Mouse (Mus musculus) limb, embryonic 14.5 days (tissue): ENCODE measurements around the gene Rapgef6. TPM values are rescaled to one million over a fixed set of nuclear protein-coding genes. Genes with fewer than 3 reads are reported as not detected.
"Not testable (repeated sequence)": the region's sequence is repeated elsewhere in the genome, so short reads cannot be mapped to it uniquely, and the experiment has no call there.

Source experiments
- ATAC-seq: fragments of 200-750 bp; cut with Nextera tagmentation; 2 replicates; pipeline ENCODE4 v1.8.0; 2017; ENCODE audit warnings: low read depth, moderate number of reproducible peaks, moderate TSS enrichment; ENCODE audit not compliant: low FRiP score
- DNase-seq: peaks from one replicate; pipeline ENCODE4 v3.0.0-alpha.2; 2015; ENCODE audit warnings: low spot score
- H3K27ac ChIP-seq: fragments of 300-500 bp; sonication (generic); replicated peaks from 2 replicates; pipeline ENCODE4 v1.5.1; 2014; ENCODE audit warnings: low read depth, mild to moderate bottlenecking, low read length, moderate library complexity, mixed read lengths
- H3K27me3 ChIP-seq: fragments of 300-500 bp; sonication (generic); 2 replicates; pipeline ENCODE4 v1.6.1; 2014; ENCODE audit warnings: low read length, mixed read lengths; ENCODE audit not compliant: control insufficient read depth, insufficient read depth
- H3K36me3 ChIP-seq: fragments of 300-500 bp; sonication (generic); 2 replicates; pipeline ENCODE4 v1.6.1; 2014; ENCODE audit warnings: mild to moderate bottlenecking, low read length, moderate library complexity, mixed read lengths; ENCODE audit not compliant: control insufficient read depth, insufficient read depth
- H3K4me1 ChIP-seq: fragments of 300-500 bp; sonication (generic); 2 replicates; pipeline ENCODE4 v1.6.1; 2014; ENCODE audit warnings: antibody characterized with exemption, low read length, mixed read lengths; ENCODE audit not compliant: control insufficient read depth, insufficient read depth
- H3K4me2 ChIP-seq: fragments of 300-500 bp; sonication (generic); replicated peaks from 2 replicates; pipeline ENCODE4 v1.6.1; 2014; ENCODE audit warnings: low read depth, mild to moderate bottlenecking, low read length, moderate library complexity; ENCODE audit not compliant: severe bottlenecking
- H3K4me3 ChIP-seq: fragments of 300-500 bp; sonication (generic); replicated peaks from 2 replicates; pipeline ENCODE4 v1.5.1; 2014; ENCODE audit warnings: low read length
- H3K9ac ChIP-seq: fragments of 300-500 bp; sonication (generic); 2 replicates; pipeline ENCODE4 v1.6.1; 2014; ENCODE audit warnings: mild to moderate bottlenecking, low read depth, low read length, moderate library complexity; ENCODE audit not compliant: severe bottlenecking
- H3K9me3 ChIP-seq: fragments of 300-500 bp; sonication (generic); 2 replicates; pipeline ENCODE4 v1.6.1; 2016; ENCODE audit warnings: low read length; ENCODE audit not compliant: control insufficient read depth
- POLR2A ChIP-seq: fragments of 200-500 bp; IDR thresholded peaks from 2 replicates; pipeline ENCODE4 v1.8.0; 2012; ENCODE audit warnings: inconsistent platforms, mild to moderate bottlenecking, moderate library complexity, borderline replicate concordance; ENCODE audit not compliant: insufficient read depth, insufficient read length; ENCODE audit errors: extremely low read depth
- WGBS: fragments of 180-500 bp; shearing (Covaris S2); extraction: QIAGEN DNeasy Blood & Tissue Kit; methylation state at CpG from one replicate; pipeline ENCODE4 v1.1.7; 2014; 5-methylcytosine and 5-hydroxymethylcytosine counted together
- polyA plus RNA-seq, 2 experiments: library from polyadenylated mRNA; depleted of rRNA in 1 of 2; stranded (reverse) in 1 of 2; unstranded in 1 of 2; fragments of >200 nt; fragmentation: Nextera tagmentation in 1 of 2; extraction: Ambion mirVana in 1 of 2; gene quantifications; 2 replicates each; pipeline versions ENCODE4 v1.2.1 to v1.2.3; 2012 to 2014

Rapgef6 gene
- polyA plus RNA-seq, 2 experiments = 13.8 to 26.6 TPM

GRCm38 (mm10) chr11:54597902-54598447 is 75.3 kb downstream of the Rapgef6 start:
- Histone ChIP-seq H3K9me3 (no peaks in the 10 kb centered on the region), H3K4me2 (no peak overlapping the region), H3K9ac (no peak overlapping the region), H3K4me3 (no peak overlapping the region), H3K27ac (no peak overlapping the region), H3K36me3 (no peaks in the 10 kb centered on the region), H3K4me1 (no peaks in the 10 kb centered on the region), H3K27me3 (no peaks in the 10 kb centered on the region)
- 78% methylated on average over 1 of the region's 1 CpGs for WGBS
- DNase-seq (no peak), ATAC-seq (no peak)
- TF ChIP-seq POLR2A = no peak

GRCm38 (mm10) chr11:54601121-54601520 is 78.5 kb downstream of the Rapgef6 start:
- Histone ChIP-seq H3K9ac (no peak overlapping the region), H3K36me3 (no peaks in the 10 kb centered on the region), H3K9me3 (no peaks in the 10 kb centered on the region), H3K27ac (no peak overlapping the region), H3K4me2 (no peak overlapping the region), H3K4me1 (no peaks in the 10 kb centered on the region), H3K27me3 (no peaks in the 10 kb centered on the region), H3K4me3 (no peak overlapping the region)
- TF ChIP-seq POLR2A = no peak
- WGBS = 81% methylated on average over 2 of the region's 2 CpGs
- no peak for ATAC-seq
- no peak for DNase-seq

GRCm38 (mm10) chr11:54602764-54603163 is 80.1 kb downstream of the Rapgef6 start:
- not testable (repeated sequence) for H3K9me3 ChIP-seq, H3K36me3 ChIP-seq, ATAC-seq, DNase-seq, H3K4me1 ChIP-seq, H3K9ac ChIP-seq, H3K4me3 ChIP-seq, H3K4me2 ChIP-seq, H3K27ac ChIP-seq, H3K27me3 ChIP-seq
- WGBS = 100% methylated on average over 1 of the region's 1 CpGs

- Histone ChIP-seq H3K9ac (no peak overlapping the region), H3K9me3 (no peaks in the 10 kb centered on the region), H3K27ac (no peak overlapping the region), H3K36me3 (no peaks in the 10 kb centered on the region), H3K4me3 (no peak overlapping the region), H3K4me1 (no peaks in the 10 kb centered on the region), H3K27me3 (no peaks in the 10 kb centered on the region), H3K4me2 (no peak overlapping the region)
- 81% methylated on average over 3 of the region's 3 CpGs for WGBS
- DNase-seq = no peak
- TF ChIP-seq POLR2A = no peak
- no peak for ATAC-seq
Observed at GRCm38 (mm10) chr11:54604415-54604814, 81.8 kb downstream of the Rapgef6 start.

- no peak for DNase-seq
- TF ChIP-seq POLR2A = no peak
- H3K27ac ChIP-seq = no peak overlapping the region
- no peak overlapping the region for H3K4me3 ChIP-seq
- no peak overlapping the region for H3K9ac ChIP-seq
- H3K27me3 ChIP-seq = no peaks in the 10 kb centered on the region
- no peaks in the 10 kb centered on the region for H3K4me1 ChIP-seq
- H3K9me3 ChIP-seq = no peaks in the 10 kb centered on the region
- H3K4me2 ChIP-seq = no peak overlapping the region
- ATAC-seq = no peak
- H3K36me3 ChIP-seq = no peaks in the 10 kb centered on the region
Observed at GRCm38 (mm10) chr11:54613628-54614027, 91.0 kb downstream of the Rapgef6 start.

GRCm38 (mm10) chr11:54614560-54614959 is 91.9 kb downstream of the Rapgef6 start:
- H3K4me2 ChIP-seq = no peak overlapping the region
- no peak overlapping the region for H3K27ac ChIP-seq
- no peak for ATAC-seq
- no peak overlapping the region for H3K4me3 ChIP-seq
- no peaks in the 10 kb centered on the region for H3K4me1 ChIP-seq
- H3K27me3 ChIP-seq = no peaks in the 10 kb centered on the region
- no peaks in the 10 kb centered on the region for H3K36me3 ChIP-seq
- no peak for TF ChIP-seq POLR2A
- 97% methylated on average over 1 of the region's 1 CpGs for WGBS
- no peak for DNase-seq
- no peaks in the 10 kb centered on the region for H3K9me3 ChIP-seq
- H3K9ac ChIP-seq = no peak overlapping the region
